Mouse (Mus musculus): ENCODE data around the gene Camk2g.

Gene Camk2g

DNA sequence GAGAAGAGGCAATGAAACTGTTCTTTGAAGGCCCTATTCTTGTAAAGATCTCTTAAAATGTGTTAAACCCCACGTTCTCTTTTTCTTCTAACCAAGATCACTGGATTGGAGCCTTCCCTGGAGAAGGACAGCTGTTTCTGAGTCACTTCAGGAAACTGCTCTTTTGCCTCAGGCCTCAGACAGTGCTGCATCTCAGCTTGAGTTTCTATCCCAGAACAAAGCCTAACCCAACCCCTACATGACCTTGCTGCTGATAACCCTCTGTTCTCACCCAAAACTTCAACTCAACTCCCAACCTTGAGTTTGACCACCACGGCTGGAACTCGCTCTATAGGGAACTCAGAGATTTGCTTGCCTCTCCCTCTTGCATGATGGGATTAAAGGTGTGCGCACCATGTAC lies 15.5 kb upstream of the Camk2g start:
- no peak for DNase-seq (ENCODE audit: extremely low read depth, low read depth, low spot score)

DNA sequence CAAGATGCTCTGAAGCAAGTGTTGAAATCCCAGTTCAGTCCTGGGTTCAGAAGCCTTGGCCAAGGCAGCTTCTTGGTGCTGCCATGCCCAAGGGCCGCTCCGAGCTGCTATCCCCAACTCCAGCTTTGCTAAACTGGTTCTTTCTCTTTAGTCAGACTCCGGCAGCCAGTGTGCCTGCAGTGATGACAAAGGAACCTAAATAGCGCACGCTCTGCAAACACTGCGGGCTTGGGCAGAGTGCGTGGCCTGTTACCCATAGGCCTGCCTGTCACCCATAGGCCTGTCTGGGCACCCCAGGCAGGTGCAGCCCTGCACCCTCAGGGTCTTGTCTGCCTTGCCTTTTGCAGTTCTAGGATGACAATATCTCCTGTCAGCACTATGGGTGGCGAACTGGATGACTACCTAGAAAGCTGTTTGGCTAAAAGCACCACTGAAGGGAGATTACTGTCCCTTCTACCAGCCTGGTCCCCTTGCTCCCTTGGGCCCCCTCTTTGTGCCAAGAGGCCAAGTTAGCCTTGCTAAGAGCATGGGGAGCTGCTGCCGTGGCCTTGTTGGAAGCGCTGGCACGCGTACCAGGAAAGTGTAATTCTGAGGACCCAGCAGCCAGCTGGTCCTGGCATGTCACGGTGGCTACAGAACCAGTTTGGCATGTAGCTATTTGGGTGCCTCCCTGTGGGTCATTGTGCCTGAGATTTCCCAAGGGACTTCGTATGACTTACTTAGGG lies 12.4 kb upstream of the Camk2g start:
- peak; percentile 83 for DNase-seq (ENCODE audit: extremely low read depth, low read depth, low spot score)

DNA sequence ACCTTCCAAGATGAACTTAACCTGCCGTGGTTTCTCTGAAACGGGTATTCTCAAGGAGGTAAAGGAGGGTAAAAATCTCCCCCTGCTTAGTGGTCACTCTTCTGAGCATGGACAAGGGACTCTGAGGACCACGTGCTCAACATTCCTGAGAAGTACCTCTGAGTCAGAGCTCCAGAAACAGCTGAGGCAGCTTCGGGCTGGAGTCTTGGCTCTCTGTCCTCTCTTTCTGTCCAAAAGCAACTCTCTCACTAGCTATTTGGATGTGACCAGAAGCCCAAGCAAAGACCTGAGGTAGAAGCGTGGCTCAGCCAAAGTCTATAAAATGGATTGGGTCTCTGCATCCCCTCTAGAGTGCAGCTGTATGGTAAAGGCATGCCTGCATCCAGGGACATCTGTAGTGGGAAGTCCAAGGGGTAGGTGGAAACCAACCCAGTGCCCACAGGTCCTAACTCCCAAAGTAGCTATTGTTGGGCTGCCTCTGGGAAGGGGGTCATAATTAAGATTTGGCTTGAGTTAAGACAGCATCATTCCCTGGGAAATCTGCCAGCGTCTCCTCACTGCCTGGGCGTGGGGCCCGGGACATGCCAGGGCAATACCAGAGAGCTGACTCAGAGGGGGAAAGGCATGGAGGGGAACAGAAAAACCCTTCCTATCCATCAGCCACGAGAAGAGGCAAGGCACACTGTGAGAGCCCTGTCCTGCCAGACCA lies 11.2 kb upstream of the Camk2g start:
- peak; percentile 71 for DNase-seq (ENCODE audit: extremely low read depth, low read depth, low spot score)

DNA sequence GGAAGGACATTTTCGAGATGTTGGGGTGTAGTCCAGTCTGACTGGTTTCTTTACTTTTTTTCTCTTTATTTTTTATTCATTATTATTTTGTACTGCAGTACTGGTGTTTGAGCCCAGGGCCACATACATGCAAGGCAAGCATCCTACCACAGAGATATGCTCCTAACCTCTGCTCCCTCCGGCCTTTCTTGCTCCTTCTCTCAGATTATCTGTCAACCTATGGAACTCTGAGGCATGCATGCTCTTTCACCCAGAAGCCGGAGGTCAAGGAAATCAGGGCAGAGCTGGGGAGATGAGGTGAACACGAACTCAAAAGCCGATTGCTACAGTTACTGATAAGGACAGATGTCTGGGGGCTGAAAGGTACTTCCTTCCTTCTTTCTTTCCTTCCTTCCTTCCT lies 10.6 kb upstream of the Camk2g start:
- no peak for DNase-seq (ENCODE audit: extremely low read depth, low read depth, low spot score)

DNA sequence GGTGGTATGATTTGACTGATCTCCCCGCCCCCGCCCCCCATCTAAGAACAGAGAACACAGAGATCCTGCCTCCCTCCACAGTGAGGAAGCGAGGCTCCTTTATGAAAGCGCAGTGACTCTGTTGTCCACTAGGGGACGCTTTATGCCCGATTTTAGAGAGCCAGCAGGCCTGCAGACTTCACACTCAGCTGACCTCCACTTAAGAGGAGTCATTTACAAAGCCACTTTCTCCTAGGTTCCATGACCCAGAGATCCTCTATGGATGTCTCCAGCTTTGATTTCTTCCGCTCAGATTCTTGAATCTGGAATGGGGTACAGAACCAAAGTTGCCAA lies 9.7 kb upstream of the Camk2g start:
- no peak for DNase-seq (ENCODE audit: extremely low read depth, low read depth, low spot score)

DNA sequence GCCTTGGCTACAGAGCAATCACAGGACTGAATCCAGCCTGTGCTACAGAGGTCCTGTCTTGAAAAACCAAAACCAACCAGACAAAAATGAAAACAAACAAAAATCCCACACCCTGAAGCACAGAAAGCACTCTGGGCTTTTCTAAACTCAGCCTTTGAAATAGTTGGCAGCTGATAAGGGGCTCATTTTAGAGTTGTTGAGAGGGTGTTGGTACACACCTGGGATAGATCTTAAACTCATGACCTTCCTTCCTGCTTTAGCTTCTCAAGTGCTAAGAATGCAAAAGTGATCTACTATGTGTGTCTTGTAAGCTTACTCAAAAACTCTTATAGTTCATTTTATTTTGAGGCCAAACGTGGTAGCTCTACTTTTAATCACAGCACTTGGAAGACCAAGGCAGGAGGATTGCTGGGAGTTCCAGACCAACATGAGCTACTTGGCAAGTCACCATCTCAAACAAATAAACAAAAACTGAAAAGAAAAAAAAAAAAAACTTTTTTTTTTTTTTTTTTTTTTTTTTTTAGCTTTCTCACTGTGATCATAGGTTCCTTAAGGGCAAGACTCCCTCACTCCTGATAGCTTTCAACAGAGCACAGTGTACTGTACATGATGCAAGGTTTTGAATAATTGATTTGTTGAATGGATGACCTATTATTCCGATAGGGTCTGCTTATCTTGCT lies 9.2 kb upstream of the Camk2g start:
- DNase-seq (ENCODE audit: extremely low read depth, low read depth, low spot score) = no peak

DNA sequence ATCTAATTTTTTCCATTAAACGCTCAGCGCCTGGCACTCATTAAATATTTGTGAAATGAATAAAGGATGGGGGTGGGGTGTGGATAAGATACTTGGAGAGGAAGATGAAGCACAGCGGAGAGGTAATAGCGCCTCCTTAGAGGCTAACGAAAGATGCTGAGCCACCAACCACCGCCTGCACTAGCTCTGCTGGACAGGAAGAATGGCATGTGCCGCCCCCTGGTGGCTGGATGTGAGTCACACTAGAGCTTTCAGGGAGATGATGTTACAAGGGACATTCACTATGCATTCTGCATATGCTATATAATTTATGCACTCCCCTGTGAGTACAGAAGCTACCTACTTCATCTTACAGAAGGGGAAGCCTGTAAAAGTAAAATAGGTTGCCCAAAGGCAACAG lies 4.9 kb upstream of the Camk2g start:
- DNase-seq (ENCODE audit: extremely low read depth, low read depth, low spot score) = no peak

DNA sequence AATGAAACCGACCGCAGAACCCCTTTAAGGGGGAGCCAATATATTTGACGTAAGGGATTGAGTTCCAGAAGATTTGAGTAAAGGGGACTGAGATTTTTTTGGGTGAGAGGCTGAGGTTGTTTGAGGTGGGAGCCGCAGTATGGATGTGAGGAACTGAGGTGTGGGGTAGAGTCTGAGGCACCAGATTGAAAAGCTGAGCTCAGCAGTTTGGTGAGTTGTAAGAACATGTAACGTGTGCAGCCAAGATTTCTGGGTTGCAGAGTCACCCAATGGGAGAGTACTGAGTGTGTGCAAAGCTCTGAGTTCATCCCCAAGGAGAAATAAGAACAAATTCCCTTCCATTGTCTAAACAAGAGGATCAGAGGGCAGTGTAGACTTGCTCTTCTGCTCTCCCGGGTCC lies 4.4 kb upstream of the Camk2g start:
- DNase-seq (ENCODE audit: extremely low read depth, low read depth, low spot score) = no peak

DNA sequence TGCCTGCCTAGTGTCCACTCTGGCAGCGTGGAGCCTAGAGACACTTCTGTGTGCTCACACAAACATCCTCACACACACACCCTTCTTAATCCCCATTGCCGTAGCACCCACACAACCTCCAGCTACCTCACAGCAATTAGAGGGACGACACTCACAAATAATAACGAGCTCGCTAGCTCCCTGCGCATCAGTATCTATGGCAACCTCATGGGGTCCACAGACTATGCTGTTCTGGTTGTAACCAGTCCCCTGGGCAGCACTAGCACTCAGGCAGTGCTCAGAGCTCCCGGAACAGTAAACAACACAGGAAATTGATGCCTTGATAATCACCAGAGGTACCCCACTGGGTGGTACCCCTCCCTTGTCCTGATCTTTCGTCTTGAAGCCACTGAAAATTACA lies 2.8 kb upstream of the Camk2g start:
- no peak for DNase-seq (ENCODE audit: extremely low read depth, low read depth, low spot score)

DNA sequence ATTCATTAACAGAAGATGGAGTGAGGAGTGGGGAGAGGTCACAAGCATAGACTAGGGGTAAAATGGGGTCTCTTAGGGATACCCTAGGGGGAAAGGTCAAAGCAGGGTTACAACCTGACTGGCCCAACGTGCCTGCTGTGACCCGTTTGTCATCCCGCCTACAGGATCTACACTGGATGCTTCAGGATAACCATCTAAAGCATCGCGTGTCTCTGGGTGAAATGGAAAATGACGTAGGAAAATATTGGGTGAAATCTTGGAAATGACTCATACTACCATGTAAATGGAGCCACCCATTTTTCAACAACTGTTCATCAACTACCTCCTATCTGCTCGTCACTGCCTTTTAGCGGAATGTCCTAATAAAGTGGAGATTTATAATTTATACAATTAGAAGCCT lies 2.3 kb upstream of the Camk2g start:
- no peak for DNase-seq (ENCODE audit: extremely low read depth, low read depth, low spot score)

DNA sequence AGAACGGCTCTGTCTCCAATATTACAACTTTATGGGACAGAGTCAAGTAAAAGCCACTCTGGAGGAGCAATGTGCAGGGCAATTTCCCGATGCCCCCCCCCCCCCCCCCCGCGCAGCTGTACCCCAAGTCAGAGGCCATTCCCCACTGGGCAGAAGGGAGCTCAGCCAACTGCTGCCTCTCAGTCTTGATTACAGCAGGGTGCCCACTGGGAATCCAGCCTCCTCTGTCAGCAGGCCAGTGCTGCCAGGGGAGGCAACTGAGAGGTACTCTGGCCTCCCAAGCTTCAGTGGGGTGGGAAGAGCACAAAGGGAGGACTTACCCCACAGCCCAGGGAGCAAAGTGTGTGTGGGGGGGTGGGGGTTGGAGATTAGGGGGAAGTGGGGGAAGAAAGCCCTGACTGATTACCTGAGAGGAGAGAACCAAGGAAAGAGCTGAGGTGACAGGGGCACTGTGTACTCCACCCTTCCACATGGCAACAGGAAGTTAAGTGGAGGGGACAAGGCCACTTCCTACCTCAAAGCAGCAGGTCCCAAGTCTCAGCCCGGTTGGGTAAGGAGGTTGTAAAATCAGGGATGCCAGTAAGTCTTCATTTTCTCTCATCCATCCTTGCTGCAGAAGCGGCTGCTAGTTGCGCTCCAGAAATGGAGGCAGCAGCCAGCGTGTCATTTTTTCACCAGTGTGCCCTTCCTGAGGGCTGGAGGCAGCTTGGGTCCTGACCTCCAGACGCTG lies 1.7 kb upstream of the Camk2g start:
- no peak for DNase-seq (ENCODE audit: extremely low read depth, low read depth, low spot score)

DNA sequence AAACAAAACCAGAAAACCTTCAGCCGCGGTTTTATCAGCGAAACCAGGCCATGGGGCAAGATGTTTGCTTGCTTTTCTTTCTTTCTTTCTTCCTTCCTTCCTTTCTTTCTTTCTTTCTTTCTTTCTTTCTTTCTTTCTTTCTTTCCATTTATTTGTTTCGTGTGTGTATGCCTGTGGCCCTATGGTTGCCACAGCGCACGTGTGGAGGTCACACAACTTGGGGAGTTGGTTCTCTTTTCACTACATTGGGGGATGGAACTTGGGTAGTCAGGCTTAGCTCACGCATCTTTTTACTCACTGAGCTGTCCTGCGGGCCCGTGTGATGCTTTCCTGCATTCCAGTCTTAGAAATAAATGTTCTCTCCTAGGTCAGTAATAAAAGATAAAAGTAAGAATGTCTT lies 701 bp upstream of the Camk2g start:
- no peak for DNase-seq (ENCODE audit: extremely low read depth, low read depth, low spot score)

DNA sequence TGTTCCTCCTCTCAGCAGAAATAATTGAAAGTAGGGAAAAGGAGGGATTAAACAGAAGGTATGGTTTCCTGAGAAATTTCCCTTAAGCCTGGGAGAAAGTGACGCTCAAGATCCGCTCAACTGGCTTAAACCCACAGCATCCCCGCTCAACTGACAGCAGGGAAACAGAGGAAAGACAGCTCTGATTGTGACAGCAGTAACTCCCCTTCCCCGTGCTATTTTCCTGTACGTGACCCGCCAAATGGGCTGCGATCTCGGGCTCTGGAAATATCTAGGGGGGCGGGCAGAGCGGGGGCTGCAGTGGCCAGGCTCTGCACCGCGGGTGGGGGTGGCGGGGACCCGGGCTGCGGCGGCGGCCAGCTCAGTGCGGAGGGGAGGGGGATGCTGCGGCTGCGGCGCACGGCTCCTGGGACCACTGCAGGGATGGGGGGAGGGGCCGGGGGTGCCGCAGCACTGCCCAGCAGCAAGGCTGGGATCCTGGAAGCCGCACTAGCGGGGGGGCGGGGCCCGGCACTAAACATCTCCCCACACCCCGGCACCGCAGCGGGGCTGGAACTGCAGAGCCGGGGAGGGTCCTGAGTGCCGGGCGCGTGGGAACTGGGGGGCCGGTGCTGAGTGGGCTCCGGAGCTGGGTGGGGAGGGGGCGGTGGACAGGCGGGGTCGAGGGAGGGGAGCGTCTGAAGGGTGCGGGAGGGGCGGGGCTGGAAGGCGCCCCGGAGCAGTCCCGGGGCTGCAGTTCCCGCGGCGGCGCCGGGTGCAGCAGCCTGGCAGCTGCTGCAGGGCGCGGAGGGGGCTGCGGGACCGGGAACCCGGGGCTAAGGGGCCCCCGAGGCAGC lies 748 bp downstream of the Camk2g start:
- DNase-seq (ENCODE audit: extremely low read depth, low read depth, low spot score) = no peak

DNA sequence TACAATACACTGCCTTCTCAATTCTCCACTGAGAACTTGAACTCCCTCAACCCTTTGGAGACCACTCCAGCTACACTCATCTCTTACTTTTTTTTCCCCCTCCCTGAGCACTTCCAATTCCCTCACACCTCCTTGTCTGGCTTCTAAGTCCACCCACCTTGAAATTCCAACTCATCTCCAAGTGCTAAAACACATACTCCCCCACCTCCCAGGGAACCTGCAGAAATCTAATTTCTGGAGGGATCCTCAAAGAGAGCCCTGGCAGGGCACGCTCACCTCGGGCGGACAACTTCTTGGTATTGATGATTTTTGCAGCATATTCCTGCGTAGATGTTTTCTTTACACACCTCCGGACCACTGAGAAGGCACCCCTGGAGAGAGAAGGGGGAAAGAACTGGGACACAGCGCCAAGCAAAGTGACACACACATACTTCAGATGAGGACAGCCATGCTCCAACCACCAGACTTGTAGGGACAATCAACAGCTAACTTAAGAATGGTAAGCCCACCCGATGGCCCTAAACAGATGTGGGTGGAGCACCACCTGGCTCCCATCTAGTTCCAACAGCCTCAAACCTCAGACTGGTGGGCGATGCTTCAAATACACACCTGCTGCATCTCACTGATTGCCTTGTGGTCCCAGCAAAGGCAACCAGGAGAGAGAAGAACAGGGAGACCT lies 1.5 kb downstream of the Camk2g start:
- DNase-seq (ENCODE audit: extremely low read depth, low read depth, low spot score) = no peak

DNA sequence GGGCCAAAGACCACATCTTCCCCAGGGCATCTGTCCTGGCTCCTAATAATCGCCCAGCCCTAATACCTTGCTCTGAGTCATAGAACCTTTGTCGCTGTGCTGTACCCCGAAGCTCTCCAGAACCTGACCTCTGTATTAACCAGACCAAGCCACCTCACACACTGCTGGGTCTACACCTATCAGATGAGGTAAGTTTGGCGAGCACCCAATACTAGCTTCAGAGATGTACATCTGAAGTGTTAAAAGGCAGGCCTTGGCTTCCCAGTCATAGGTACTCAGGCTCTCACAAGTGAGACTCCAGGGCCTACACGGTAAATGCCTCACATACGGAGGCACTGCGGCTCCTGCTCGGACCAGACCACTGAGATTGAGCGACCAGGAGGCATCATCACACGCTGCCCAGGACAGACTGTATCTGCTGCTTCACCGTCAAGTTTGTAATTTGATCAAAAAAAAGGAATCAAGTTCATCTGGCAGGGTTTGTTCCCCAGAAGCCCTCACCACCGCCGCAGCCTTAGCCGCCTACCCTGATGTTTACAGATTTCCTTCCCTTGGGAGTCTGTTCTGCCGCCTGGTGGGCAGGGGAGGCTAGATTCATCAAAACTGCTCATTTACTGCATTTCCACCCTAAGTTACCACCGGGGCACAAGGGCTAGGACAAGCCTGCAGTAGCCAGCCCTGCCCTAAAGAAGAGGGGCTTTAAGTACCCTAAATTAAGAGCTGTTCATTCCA lies 2.2 kb downstream of the Camk2g start:
- no peak for DNase-seq (ENCODE audit: extremely low read depth, low read depth, low spot score)

DNA sequence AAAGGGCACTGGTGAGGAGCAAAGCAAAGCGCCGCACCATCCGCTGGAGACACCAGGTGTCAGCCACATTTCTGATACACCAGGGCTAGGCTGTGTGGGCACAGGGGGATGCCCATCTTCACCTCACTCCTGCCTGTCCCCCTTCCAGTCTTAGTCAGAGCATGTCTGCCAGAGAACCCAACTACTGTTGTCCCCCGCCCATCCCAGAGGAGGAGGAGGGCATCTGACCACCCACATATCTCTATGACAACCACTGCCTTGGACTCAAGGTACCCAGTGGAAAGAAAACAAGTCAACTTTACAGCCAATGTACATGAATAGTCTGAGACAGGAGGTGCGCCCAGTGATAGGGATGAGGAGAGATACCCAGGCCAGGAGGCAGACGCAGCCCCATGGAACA lies 2.9 kb downstream of the Camk2g start:
- no peak for DNase-seq (ENCODE audit: extremely low read depth, low read depth, low spot score)

DNA sequence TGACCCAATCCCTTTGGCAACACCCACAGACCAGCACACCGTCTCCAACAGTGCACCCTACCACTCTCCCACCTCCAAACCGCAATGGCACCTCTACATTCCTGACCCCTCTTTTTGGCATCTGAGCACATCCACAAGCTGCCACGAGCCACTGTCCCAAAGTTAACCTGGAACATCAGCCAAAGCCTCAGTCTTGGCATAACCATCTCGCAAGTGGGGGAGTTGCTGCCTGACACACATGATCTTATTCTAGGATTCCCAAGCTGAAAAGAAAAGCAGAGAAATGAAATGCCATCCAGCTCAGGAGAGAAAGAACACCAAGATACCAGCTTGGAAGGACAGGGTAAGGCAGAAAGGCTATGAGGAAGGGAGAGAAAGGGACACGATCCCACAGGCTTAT lies 3.4 kb downstream of the Camk2g start:
- no peak for DNase-seq (ENCODE audit: extremely low read depth, low read depth, low spot score)

DNA sequence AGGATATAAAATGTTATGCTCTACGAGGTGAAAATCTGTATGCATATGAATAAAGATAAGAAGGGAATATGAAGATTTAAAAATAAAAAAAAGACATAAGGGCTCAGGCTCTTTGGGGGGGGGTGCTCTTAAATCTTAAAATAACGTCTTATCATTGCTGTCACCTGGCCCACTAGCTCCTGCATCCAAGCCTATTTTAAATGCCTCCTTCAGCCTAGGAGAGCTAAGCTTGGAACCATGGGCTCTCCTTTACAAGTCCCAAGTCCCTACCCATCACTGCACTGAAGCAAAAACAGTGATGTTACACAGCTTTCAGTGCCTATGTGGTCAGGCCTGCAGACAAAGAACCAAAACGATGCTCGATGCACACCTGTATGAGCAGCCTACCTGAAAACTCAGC lies 4.3 kb downstream of the Camk2g start:
- no peak for DNase-seq (ENCODE audit: extremely low read depth, low read depth, low spot score)

DNA sequence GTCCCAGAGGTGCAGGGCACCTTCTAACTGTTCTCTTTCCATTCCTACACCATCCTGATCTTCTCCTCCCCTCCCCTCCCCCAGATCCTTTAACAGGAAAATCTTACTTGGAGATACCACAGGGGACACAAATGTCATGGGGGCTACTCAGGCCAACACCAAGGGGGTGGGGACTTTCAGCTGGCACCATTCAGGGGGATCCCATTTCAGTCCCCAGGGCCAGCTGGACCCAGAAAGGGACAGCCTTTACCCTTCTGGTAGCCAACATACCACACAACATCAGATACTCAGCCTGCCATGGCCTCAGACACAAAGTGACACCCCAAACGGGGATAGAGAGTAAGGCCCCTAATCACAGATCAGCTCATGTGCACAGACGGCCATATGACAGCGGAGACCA lies 5.7 kb downstream of the Camk2g start:
- no peak for DNase-seq (ENCODE audit: extremely low read depth, low read depth, low spot score)

DNA sequence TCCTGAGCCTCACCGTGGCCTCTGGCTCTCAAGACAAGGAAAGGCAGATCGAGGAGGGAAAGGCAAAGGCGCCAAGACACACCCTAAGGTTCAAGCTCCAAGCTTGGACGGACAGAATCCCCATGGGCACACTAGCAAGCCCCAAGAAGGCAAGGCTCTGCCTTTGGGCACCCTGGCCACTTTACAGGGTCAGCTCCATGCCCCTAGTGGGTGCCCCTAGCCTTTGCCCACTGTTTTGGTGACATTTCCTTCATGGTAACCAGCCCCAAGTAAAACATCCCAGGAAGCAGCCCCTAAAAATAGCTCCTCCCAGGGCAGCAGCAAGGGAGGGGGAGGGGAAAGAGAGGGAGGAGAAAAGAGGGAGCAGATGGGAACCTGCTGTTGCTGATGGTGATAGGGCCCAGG lies 7.3 kb downstream of the Camk2g start:
- DNase-seq (ENCODE audit: extremely low read depth, low read depth, low spot score) = no peak
